Comparison of ENCODE assay signal across 7 mouse cellular contexts in the genomic region with DNA sequence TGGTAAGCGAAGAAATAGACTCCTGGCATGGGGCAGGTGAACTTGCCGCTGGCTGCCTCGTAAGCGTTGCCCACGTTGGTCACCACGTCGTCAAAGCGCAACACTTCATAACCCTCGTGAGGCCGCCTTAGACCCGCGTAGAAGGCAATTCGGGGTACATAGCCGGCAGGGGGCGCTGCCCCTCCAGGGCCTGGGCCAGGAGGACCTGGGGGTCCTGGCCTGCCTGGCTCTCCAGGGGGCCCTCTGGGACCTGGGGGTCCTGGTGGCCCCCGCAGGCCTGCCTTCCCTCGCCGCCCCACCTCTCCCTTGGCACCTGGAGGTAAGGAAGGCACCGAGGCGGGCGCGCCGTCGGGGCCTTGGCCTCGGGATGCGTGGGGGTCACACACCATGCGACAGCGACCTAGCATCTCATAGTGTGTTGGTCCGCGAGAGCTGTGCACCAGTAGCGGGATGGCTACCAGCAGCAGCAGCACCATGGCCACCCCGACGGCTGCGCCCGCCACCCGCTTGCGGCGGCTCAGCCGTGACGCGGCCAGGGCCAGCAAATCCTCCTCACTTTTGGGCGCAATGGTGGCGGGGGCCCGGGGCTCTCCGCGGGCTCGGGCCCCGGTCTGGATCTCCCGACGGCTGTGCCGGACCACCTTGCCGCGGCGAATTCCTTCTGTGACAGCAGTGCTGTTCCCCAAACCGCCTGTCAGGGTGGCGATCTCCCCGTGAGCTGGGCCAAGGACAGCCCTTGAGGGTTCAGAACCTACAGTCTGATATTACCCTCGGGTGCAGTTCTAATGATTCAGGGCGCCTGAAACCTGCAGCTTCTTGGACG. TPM values are rescaled to one million over a fixed set of nuclear protein-coding genes. Genes with fewer than 3 reads are reported as not detected.
A peak's percentile ranks its signal among the peaks of the same experiment; 100 is the strongest.
DNase-seq lines count a peak whose midpoint lies in the region; ATAC-seq and TF ChIP-seq lines count a peak whose summit lies in the region.

C1ql4 (minus strand) TSS at position 565 of the 823 bp plus-strand sequence.

- H3K27ac ChIP-seq in forebrain, embryonic 16.5 days (ENCODE audit: low read length) = no peak within 1 kb of the TSS
- H3K27ac ChIP-seq in limb, embryonic 15.5 days = no peak within 1 kb of the TSS
- no peak within 1 kb of the TSS for H3K27ac ChIP-seq in neural tube, embryonic 14.5 days (ENCODE audit: low read depth, low read length)

- H3K36me3 ChIP-seq in C2C12 (ENCODE audit: control insufficient read depth, insufficient read depth) = peaks cover 19% of the 10 kb centered on the region
- H3K36me3 ChIP-seq in forebrain, embryonic 16.5 days (ENCODE audit: control insufficient read depth, insufficient read depth) = no peaks in the 10 kb centered on the region
- H3K36me3 ChIP-seq in limb, embryonic 15.5 days = peaks cover 7% of the 10 kb centered on the region
- no peaks in the 10 kb centered on the region for H3K36me3 ChIP-seq in neural tube, embryonic 14.5 days (ENCODE audit: control insufficient read depth, insufficient read depth, low read length)

- no peak for ATAC-seq in forebrain, embryonic 16.5 days
- ATAC-seq in limb, embryonic 15.5 days (ENCODE audit: insufficient number of reproducible peaks, low FRiP score, low TSS enrichment, low read depth) = no peak
- ATAC-seq in neural tube, embryonic 14.5 days (ENCODE audit: low read depth) = no peak

- no peaks in the 10 kb centered on the region for H3K79me2 ChIP-seq in C2C12 (ENCODE audit: control insufficient read depth, insufficient read depth)

- DNase-seq in CD8-positive naive resting alpha-beta T cell, adult 2 months (ENCODE audit: low read depth in 2 of 2, low spot score in 2 of 2) = peak; percentile 35 to 46
- DNase-seq in layer of hippocampus, adult 9-10 months (ENCODE audit: low spot score) = no peak
- DNase-seq in c-Kit-positive CD71-positive TER-119-positive erythroid progenitor cells, embryonic 14.5 days (ENCODE audit: low spot score) = no peak

- TF ChIP-seq CTCF in C2C12 (IDR thresholded peaks at IDR 0.05; ENCODE audit: control insufficient read depth, insufficient read depth, insufficient read length) = no peak

- no peaks in the 10 kb centered on the region for H3K9me3 ChIP-seq in forebrain, embryonic 16.5 days (ENCODE audit: control insufficient read depth, low read length)
- no peaks in the 10 kb centered on the region for H3K9me3 ChIP-seq in limb, embryonic 15.5 days
- H3K9me3 ChIP-seq in neural tube, embryonic 14.5 days (ENCODE audit: control insufficient read depth, low read length) = no peaks in the 10 kb centered on the region

- peaks cover 7% of the 10 kb centered on the region for H3K4me1 ChIP-seq in forebrain, embryonic 16.5 days (replicated peaks; ENCODE audit: control insufficient read depth, insufficient read depth, low read length)
- peaks cover 16% of the 10 kb centered on the region for H3K4me1 ChIP-seq in limb, embryonic 15.5 days
- H3K4me1 ChIP-seq in neural tube, embryonic 14.5 days (ENCODE audit: control insufficient read depth, insufficient read depth, low read length) = peaks cover 11% of the 10 kb centered on the region; the same call in 1 of the 2 replicates

- H3ac ChIP-seq in C2C12 (ENCODE audit: control insufficient read depth, insufficient read length, low read depth) = peak within 1 kb of the TSS; percentile 21

- H3K27me3 ChIP-seq in C2C12 (ENCODE audit: control insufficient read depth, insufficient read depth, insufficient read length) = no peaks in the 10 kb centered on the region
- peaks cover 42% of the 10 kb centered on the region for H3K27me3 ChIP-seq in forebrain, embryonic 16.5 days (replicated peaks; ENCODE audit: control insufficient read depth, insufficient read depth, low read length)
- H3K27me3 ChIP-seq in limb, embryonic 15.5 days = peaks cover 95% of the 10 kb centered on the region
- peaks cover 44% of the 10 kb centered on the region for H3K27me3 ChIP-seq in neural tube, embryonic 14.5 days (ENCODE audit: control insufficient read depth, insufficient read depth, low read length)

- H3K4me2 ChIP-seq in forebrain, embryonic 16.5 days (ENCODE audit: low read length) = peak within 1 kb of the TSS; percentile 43
- peak within 1 kb of the TSS; percentile 49 for H3K4me2 ChIP-seq in limb, embryonic 15.5 days
- peak within 1 kb of the TSS; percentile 24; the same call in 1 of the 2 replicates for H3K4me2 ChIP-seq in neural tube, embryonic 14.5 days (ENCODE audit: low read depth, low read length)

- H3K4me3 ChIP-seq in C2C12 (ENCODE audit: insufficient read depth, poor library complexity, severe bottlenecking) = no peak within 1 kb of the TSS
- H3K4me3 ChIP-seq in forebrain, embryonic 16.5 days (replicated peaks; ENCODE audit: low read length) = peak within 1 kb of the TSS; percentile 28
- peak within 1 kb of the TSS; percentile 32 for H3K4me3 ChIP-seq in limb, embryonic 15.5 days
- H3K4me3 ChIP-seq in neural tube, embryonic 14.5 days (ENCODE audit: low read depth, low read length) = peak within 1 kb of the TSS; percentile 11; the same call in 1 of the 2 replicates

- no peak within 1 kb of the TSS for H3K9ac ChIP-seq in forebrain, embryonic 16.5 days (replicated peaks; ENCODE audit: low read depth, low read length)
- H3K9ac ChIP-seq in limb, embryonic 15.5 days = no peak within 1 kb of the TSS
- H3K9ac ChIP-seq in neural tube, embryonic 14.5 days (replicated peaks; ENCODE audit: low read depth, low read length) = peak within 1 kb of the TSS; percentile 37; the same call in 1 of the 2 replicates

- 6% methylated on average over 60 of the region's 60 CpGs for WGBS in forebrain, embryonic 16.5 days
- 6% methylated on average over 58 of the region's 60 CpGs for WGBS in limb, embryonic 15.5 days
- 8% methylated on average over 54 of the region's 60 CpGs for WGBS in neural tube, embryonic 14.5 days

- H3K79me3 ChIP-seq in C2C12 (ENCODE audit: low read depth) = no peaks in the 10 kb centered on the region

TF ChIP-seq in C2C12, 6 proteins besides CTCF, POLR2A, EP300 and RAD21:
- TF ChIP-seq MAX (IDR thresholded peaks at IDR 0.05) (no peak), USF1 (IDR thresholded peaks at IDR 0.05; ENCODE audit: low read depth) (no peak), MYOD1 (IDR thresholded peaks at IDR 0.05; ENCODE audit: control insufficient read depth, insufficient read length, low read depth) (no peak), FOSL1 (IDR thresholded peaks at IDR 0.05; ENCODE audit: insufficient read depth, low read length, poor library complexity, severe bottlenecking) (no peak), CEBPB (IDR thresholded peaks at IDR 0.05; ENCODE audit: low read depth) (no peak), MYOG (IDR thresholded peaks at IDR 0.05; ENCODE audit: control insufficient read depth, extremely low read depth, insufficient read length) (no peak)

RNA-seq across cellular contexts. Expression of gene C1ql4, which starts in this region (rescaled TPM):
- polyA plus RNA-seq in C2C12 (2012; fragmentation: generic; extraction: Trizol) = 0.07 TPM
- 0.71 TPM in 1 of 2 replicates, not detected in the other for polyA plus RNA-seq in forebrain, embryonic 16.5 days (2015; fragmentation: Nextera tagmentation; extraction: Ambion mirVana)
- polyA plus RNA-seq in limb, embryonic 15.5 days (2015; fragmentation: Nextera tagmentation; extraction: Ambion mirVana) = not detected in 2 replicates
- polyA plus RNA-seq in neural tube, embryonic 14.5 days (2014; fragmentation: Nextera tagmentation; extraction: Ambion mirVana) = 3.2 and 3.6 TPM in 2 replicates

Comparison
In these comparisons a context has a peak if more than half of its experiments do, and no peak if none do; other contexts are left out.
1. DNase-seq: peak in CD8-positive naive resting alpha-beta T cell, adult 2 months (2 of 2); none in layer of hippocampus, adult 9-10 months (single experiment) and c-Kit-positive CD71-positive TER-119-positive erythroid progenitor cells, embryonic 14.5 days (single experiment).
2. Peak in every context shown above with its lines, with median percentiles within 50 percentile points of each other: H3K4me2 ChIP-seq.